Mouse (Mus musculus) kidney, adult 8-10 months (tissue): ENCODE measurements around the gene Foxj1.
"Not testable (repeated sequence)": the region's sequence is repeated elsewhere in the genome, so short reads cannot be mapped to it uniquely, and the experiment has no call there.

Source experiments
- DNase-seq, 2 experiments: peaks; one replicate each; pipeline ENCODE4 v3.0.0; 2022

Foxj1 gene

GRCm38 (mm10) chr11:116335244-116336036 lies at the start of gene Foxj1:
Gene Foxj1 (minus strand): TSS chr11:116335399.
- DNase-seq = peak; percentile 95 to 98

GRCm38 (mm10) chr11:116384171-116384570 lies 49.0 kb upstream of the Foxj1 start:
- DNase-seq = no peak

- not testable (repeated sequence) for DNase-seq
Measured at GRCm38 (mm10) chr11:116383070-116383469, 47.9 kb upstream of the Foxj1 start.

- DNase-seq = no peak
Measured at GRCm38 (mm10) chr11:116380767-116381166, 45.6 kb upstream of the Foxj1 start.

- DNase-seq = no peak
Measured at GRCm38 (mm10) chr11:116379530-116379929, 44.3 kb upstream of the Foxj1 start.

- no peak for DNase-seq
Measured at GRCm38 (mm10) chr11:116376945-116377661, 41.9 kb upstream of the Foxj1 start.

- DNase-seq = no peak
Measured at GRCm38 (mm10) chr11:116371894-116372450, 36.8 kb upstream of the Foxj1 start.

- DNase-seq = no peak
Measured at GRCm38 (mm10) chr11:116369633-116370032, 34.4 kb upstream of the Foxj1 start.

- DNase-seq = no peak
Measured at GRCm38 (mm10) chr11:116369051-116369450, 33.9 kb upstream of the Foxj1 start.

- peak; percentile 84 to 94 for DNase-seq
Measured at GRCm38 (mm10) chr11:116368116-116368515, 32.9 kb upstream of the Foxj1 start.

- DNase-seq = no peak
Measured at GRCm38 (mm10) chr11:116366647-116367046, 31.4 kb upstream of the Foxj1 start.

GRCm38 (mm10) chr11:116366124-116366523 lies 30.9 kb upstream of the Foxj1 start:
- DNase-seq = no peak

- DNase-seq = no peak
Measured at GRCm38 (mm10) chr11:116365432-116365831, 30.2 kb upstream of the Foxj1 start.

GRCm38 (mm10) chr11:116362015-116362414 lies 26.8 kb upstream of the Foxj1 start:
- no peak for DNase-seq

GRCm38 (mm10) chr11:116360915-116361314 lies 25.7 kb upstream of the Foxj1 start:
- DNase-seq = not testable (repeated sequence)

- no peak for DNase-seq
Measured at GRCm38 (mm10) chr11:116359652-116360051, 24.5 kb upstream of the Foxj1 start.

GRCm38 (mm10) chr11:116358926-116359637 lies 23.9 kb upstream of the Foxj1 start:
- DNase-seq = no peak

GRCm38 (mm10) chr11:116354521-116354920 lies 19.3 kb upstream of the Foxj1 start:
- DNase-seq = no peak

- DNase-seq = no peak
Measured at GRCm38 (mm10) chr11:116353535-116353934, 18.3 kb upstream of the Foxj1 start.

- no peak for DNase-seq
Measured at GRCm38 (mm10) chr11:116351294-116351693, 16.1 kb upstream of the Foxj1 start.

GRCm38 (mm10) chr11:116347955-116348354 lies 12.8 kb upstream of the Foxj1 start:
- DNase-seq = no peak

- DNase-seq = no peak
Measured at GRCm38 (mm10) chr11:116347012-116347411, 11.8 kb upstream of the Foxj1 start.
